Mouse (Mus musculus): ENCODE measurements at regions not wholly inside any gene's neighbourhood (a gene's known extent, or its start where the extent isn't known, plus 50 kb on each side); places are given as distances from the start of the nearest gene placed in this dataset.

GRCm38 (mm10) chr12:5598961-5599360, 223.5 kb upstream of the Klhl29 start:
- ATAC-seq (replicated peaks): no peak
- H3K36me3 ChIP-seq (replicated peaks): no peaks in the 10 kb centered on the region

GRCm38 (mm10) chr12:5572831-5573230, 197.3 kb upstream of the Klhl29 start:
- H3K27ac ChIP-seq: no peak overlapping the region
- H3K9me3 ChIP-seq: no peaks in the 10 kb centered on the region
- H3K4me3 ChIP-seq: no peak overlapping the region
- 63% methylated on average over 6 of the region's 6 CpGs for WGBS
- no peak for ATAC-seq (replicated peaks)
- H3K27me3 ChIP-seq (replicated peaks): no peaks in the 10 kb centered on the region
- no peak overlapping the region for H3K4me2 ChIP-seq
- no peaks in the 10 kb centered on the region for H3K36me3 ChIP-seq (replicated peaks)
- no peak overlapping the region for H3K9ac ChIP-seq
- H3K4me1 ChIP-seq: no peaks in the 10 kb centered on the region

More at GRCm38 (mm10) chr12:5598961-5599360, 223.5 kb upstream of the Klhl29 start:
- Histone ChIP-seq H3K27me3 (replicated peaks) (no peaks in the 10 kb centered on the region), H3K9me3 (no peaks in the 10 kb centered on the region), H3K4me2 (no peak overlapping the region), H3K4me1 (no peaks in the 10 kb centered on the region), H3K27ac (no peak overlapping the region), H3K4me3 (no peak overlapping the region), H3K9ac (no peak overlapping the region)
- WGBS: 88% methylated on average over 4 of the region's 4 CpGs

- Histone ChIP-seq H3K4me3 (no peak overlapping the region), H3K4me1 (no peaks in the 10 kb centered on the region), H3K27ac (no peak overlapping the region), H3K9ac (no peak overlapping the region), H3K36me3 (replicated peaks) (no peaks in the 10 kb centered on the region), H3K4me2 (no peak overlapping the region), H3K27me3 (replicated peaks) (no peaks in the 10 kb centered on the region), H3K9me3 (no peaks in the 10 kb centered on the region)
- WGBS: 69% methylated on average over 5 of the region's 5 CpGs
- ATAC-seq (replicated peaks): no peak
Observed at GRCm38 (mm10) chr12:5568941-5569340, 193.5 kb upstream of the Klhl29 start.

GRCm38 (mm10) chr12:5566231-5566630, 190.7 kb upstream of the Klhl29 start:
- no peak overlapping the region for H3K9ac ChIP-seq
- H3K9me3 ChIP-seq: no peaks in the 10 kb centered on the region
- no peaks in the 10 kb centered on the region for H3K27me3 ChIP-seq (replicated peaks)
- no peak overlapping the region for H3K27ac ChIP-seq
- no peaks in the 10 kb centered on the region for H3K36me3 ChIP-seq (replicated peaks)
- ATAC-seq (replicated peaks): no peak
- no peaks in the 10 kb centered on the region for H3K4me1 ChIP-seq
- H3K4me2 ChIP-seq: no peak overlapping the region
- H3K4me3 ChIP-seq: no peak overlapping the region
- 22% methylated on average over 2 of the region's 2 CpGs for WGBS

- Histone ChIP-seq H3K4me3 (no peak overlapping the region), H3K9ac (no peak overlapping the region), H3K9me3 (no peaks in the 10 kb centered on the region), H3K27me3 (replicated peaks) (no peaks in the 10 kb centered on the region), H3K4me2 (no peak overlapping the region), H3K4me1 (no peaks in the 10 kb centered on the region; the same call in 1 of the 2 replicates), H3K27ac (no peak overlapping the region), H3K36me3 (replicated peaks) (no peaks in the 10 kb centered on the region)
- 82% methylated on average over 4 of the region's 4 CpGs for WGBS
- no peak for ATAC-seq (replicated peaks)
Observed at GRCm38 (mm10) chr12:5552607-5553006, 177.1 kb upstream of the Klhl29 start.

GRCm38 (mm10) chr12:5551901-5552300, 176.4 kb upstream of the Klhl29 start:
- Histone ChIP-seq H3K4me3 (no peak overlapping the region), H3K9me3 (no peaks in the 10 kb centered on the region), H3K9ac (no peak overlapping the region), H3K4me2 (no peak overlapping the region), H3K36me3 (replicated peaks) (no peaks in the 10 kb centered on the region), H3K4me1 (no peaks in the 10 kb centered on the region; the same call in 1 of the 2 replicates), H3K27ac (no peak overlapping the region), H3K27me3 (replicated peaks) (no peaks in the 10 kb centered on the region)
- WGBS: 80% methylated on average over 2 of the region's 2 CpGs
- ATAC-seq (replicated peaks): no peak

GRCm38 (mm10) chr12:5549796-5550195, 174.3 kb upstream of the Klhl29 start:
- Histone ChIP-seq H3K36me3 (replicated peaks) (no peaks in the 10 kb centered on the region), H3K27ac (no peak overlapping the region), H3K9ac (no peak overlapping the region), H3K4me2 (no peak overlapping the region), H3K9me3 (no peaks in the 10 kb centered on the region), H3K4me1 (no peaks in the 10 kb centered on the region; the same call in 1 of the 2 replicates), H3K4me3 (no peak overlapping the region), H3K27me3 (replicated peaks) (no peaks in the 10 kb centered on the region)
- 43% methylated on average over 7 of the region's 7 CpGs for WGBS
- no peak for ATAC-seq (replicated peaks)

- WGBS: 65% methylated on average over 5 of the region's 5 CpGs
- no peaks in the 10 kb centered on the region; the same call in 1 of the 2 replicates for H3K4me1 ChIP-seq
- no peaks in the 10 kb centered on the region for H3K9me3 ChIP-seq
- ATAC-seq (replicated peaks): no peak
- no peak overlapping the region for H3K9ac ChIP-seq
- H3K4me3 ChIP-seq: no peak overlapping the region
- no peak overlapping the region for H3K27ac ChIP-seq
- H3K36me3 ChIP-seq (replicated peaks): no peaks in the 10 kb centered on the region
- no peak overlapping the region for H3K4me2 ChIP-seq
- no peaks in the 10 kb centered on the region for H3K27me3 ChIP-seq (replicated peaks)
Observed at GRCm38 (mm10) chr12:5547698-5548097, 172.2 kb upstream of the Klhl29 start.

- no peak overlapping the region for H3K9ac ChIP-seq
- ATAC-seq (replicated peaks): no peak
- no peaks in the 10 kb centered on the region for H3K9me3 ChIP-seq
- H3K4me1 ChIP-seq: no peaks in the 10 kb centered on the region
- H3K4me2 ChIP-seq: no peak overlapping the region
- H3K4me3 ChIP-seq: no peak overlapping the region
- H3K36me3 ChIP-seq (replicated peaks): no peaks in the 10 kb centered on the region
- no peak overlapping the region for H3K27ac ChIP-seq
- H3K27me3 ChIP-seq (replicated peaks): no peaks in the 10 kb centered on the region
Observed at GRCm38 (mm10) chr12:5542701-5543100, 167.2 kb upstream of the Klhl29 start.

- Histone ChIP-seq H3K27me3 (replicated peaks) (no peaks in the 10 kb centered on the region), H3K9ac (no peak overlapping the region), H3K4me2 (no peak overlapping the region), H3K4me1 (no peaks in the 10 kb centered on the region), H3K27ac (no peak overlapping the region), H3K4me3 (no peak overlapping the region), H3K36me3 (replicated peaks) (no peaks in the 10 kb centered on the region), H3K9me3 (no peaks in the 10 kb centered on the region)
- WGBS: 85% methylated on average over 4 of the region's 4 CpGs
- ATAC-seq (replicated peaks): no peak
Observed at GRCm38 (mm10) chr12:5496299-5496698, 120.8 kb upstream of the Klhl29 start.

GRCm38 (mm10) chr12:5494657-5495512, 119.4 kb upstream of the Klhl29 start:
- no peak overlapping the region for H3K9ac ChIP-seq
- H3K4me1 ChIP-seq: no peaks in the 10 kb centered on the region
- no peaks in the 10 kb centered on the region for H3K27me3 ChIP-seq (replicated peaks)
- no peaks in the 10 kb centered on the region for H3K36me3 ChIP-seq (replicated peaks)
- H3K4me2 ChIP-seq: no peak overlapping the region
- no peaks in the 10 kb centered on the region for H3K9me3 ChIP-seq
- H3K27ac ChIP-seq: no peak overlapping the region
- ATAC-seq (replicated peaks): no peak
- WGBS: 58% methylated on average over 7 of the region's 7 CpGs
- H3K4me3 ChIP-seq: no peak overlapping the region

GRCm38 (mm10) chr12:5464250-5464899, 88.9 kb upstream of the Klhl29 start:
- Histone ChIP-seq H3K4me2 (no peak overlapping the region), H3K9me3 (no peaks in the 10 kb centered on the region), H3K4me3 (no peak overlapping the region), H3K36me3 (replicated peaks) (no peaks in the 10 kb centered on the region), H3K27ac (no peak overlapping the region), H3K27me3 (replicated peaks) (no peaks in the 10 kb centered on the region), H3K4me1 (0 out of 2 replicates have a peak, but pooled peaks cover 3% of the 10 kb centered on the region), H3K9ac (no peak overlapping the region)
- 22% methylated on average over 9 of the region's 9 CpGs for WGBS
- no peak; the same call in 1 of the 2 replicates for ATAC-seq (replicated peaks)

- Histone ChIP-seq H3K4me3 (no peak overlapping the region), H3K27ac (no peak overlapping the region), H3K9me3 (no peaks in the 10 kb centered on the region), H3K27me3 (replicated peaks) (no peaks in the 10 kb centered on the region), H3K4me2 (no peak overlapping the region), H3K9ac (no peak overlapping the region), H3K4me1 (no peaks in the 10 kb centered on the region), H3K36me3 (replicated peaks) (no peaks in the 10 kb centered on the region)
- whole genome bisulfite sequencing: 86% methylated on average over 2 of the region's 2 CpGs
- no peak for ATAC-seq (replicated peaks)
Observed at GRCm38 (mm10) chr12:5453157-5453556, 77.7 kb upstream of the Klhl29 start.

Measured in midbrain, embryonic 15.5 days (tissue).